Mouse (Mus musculus) ovary, postnatal 14 days (tissue): ENCODE measurements around the gene Tyw1.

Source experiments
- DNase-seq: peaks from one replicate; pipeline ENCODE4 v3.0.0; 2022; ENCODE audit warnings: low spot score

Tyw1 gene

DNA sequence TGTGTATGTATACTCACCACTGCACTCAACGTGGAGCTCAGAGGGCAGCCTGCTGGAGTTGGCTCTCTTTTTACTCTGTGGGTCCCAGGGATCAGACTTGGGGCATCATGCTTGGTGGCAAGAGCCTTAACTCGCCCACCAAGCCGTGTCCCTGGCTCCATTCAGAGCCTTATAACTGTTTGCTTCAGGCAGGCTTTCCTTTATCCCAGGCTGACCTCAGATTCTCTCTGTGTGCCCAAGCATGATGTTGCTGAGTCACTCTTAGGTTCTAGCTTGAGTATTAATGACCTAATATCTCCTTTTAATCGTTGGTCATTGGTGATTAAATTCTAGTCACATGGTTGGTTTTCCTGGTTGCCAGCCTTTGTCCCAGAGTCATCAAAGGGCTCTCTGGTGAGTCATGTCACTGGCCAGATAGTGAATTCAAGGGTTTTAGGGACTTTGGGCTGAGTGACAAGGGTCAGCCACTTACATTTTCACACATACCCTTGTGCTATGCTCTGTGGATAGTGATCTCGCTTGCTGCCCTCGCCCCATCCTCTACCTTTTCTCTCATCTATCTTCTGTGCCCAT lies 9.1 kb downstream of the Tyw1 start:
- DNase-seq = no peak

DNA sequence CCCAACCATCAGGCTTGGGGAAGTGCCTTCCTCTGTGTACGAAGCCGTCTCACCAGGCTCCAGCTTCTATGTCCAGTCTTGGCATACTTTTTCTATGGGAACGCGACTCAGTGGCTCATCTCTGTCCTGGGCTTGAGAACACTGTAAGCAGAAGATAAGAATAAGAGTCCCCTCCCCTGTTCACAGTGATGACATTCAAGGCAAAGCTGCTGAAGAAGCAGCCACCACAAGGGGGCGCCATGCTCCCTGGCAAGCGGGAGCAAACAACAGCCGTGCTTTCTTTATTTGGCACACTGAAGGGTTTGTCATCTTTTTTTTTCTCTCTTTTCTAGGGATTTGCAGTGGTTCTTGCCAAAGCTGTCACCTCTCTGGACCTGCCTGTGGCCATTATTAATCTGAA lies 11.2 kb downstream of the Tyw1 start:
- no peak for DNase-seq

DNA sequence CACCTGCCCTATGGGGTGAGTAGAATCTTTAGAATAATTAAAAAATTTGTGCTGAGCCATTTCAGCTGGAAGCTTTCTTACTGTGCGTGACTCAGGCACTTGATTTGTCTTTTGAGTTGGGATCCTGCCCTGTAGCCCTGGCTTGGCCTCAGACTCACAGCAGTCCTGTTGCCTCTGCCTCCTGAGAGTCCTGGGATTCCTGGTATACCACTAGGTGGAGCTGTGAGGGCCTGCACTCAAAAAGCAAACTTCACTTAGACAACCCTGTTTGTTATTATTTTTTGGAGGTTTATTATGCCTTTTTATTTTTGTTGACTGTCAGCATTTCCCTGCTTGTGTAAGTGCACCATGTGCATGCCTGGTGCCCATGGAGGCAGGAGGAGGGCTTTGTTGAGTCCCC lies 11.9 kb downstream of the Tyw1 start:
- DNase-seq = peak; percentile 20

DNA sequence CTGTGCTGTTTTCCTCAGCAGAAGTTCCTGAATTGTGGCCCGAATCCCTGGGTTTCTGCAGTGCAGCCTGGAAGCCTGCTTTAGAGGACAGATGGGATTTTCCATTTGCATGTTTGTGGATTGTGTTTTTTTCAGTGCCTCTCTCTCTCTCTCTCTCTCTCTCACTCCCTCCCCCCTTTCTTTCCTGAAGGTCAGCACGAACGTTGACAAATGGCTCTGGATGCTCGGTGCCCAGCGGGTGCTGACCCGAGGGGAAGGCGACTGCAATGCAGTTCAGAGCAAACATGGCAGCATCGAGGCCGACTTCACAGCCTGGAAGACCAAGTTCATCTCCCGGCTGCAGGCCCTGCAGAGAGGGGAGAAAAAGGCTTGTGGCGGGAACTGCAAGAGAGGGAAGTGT lies 13.6 kb downstream of the Tyw1 start:
- no peak for DNase-seq

DNA sequence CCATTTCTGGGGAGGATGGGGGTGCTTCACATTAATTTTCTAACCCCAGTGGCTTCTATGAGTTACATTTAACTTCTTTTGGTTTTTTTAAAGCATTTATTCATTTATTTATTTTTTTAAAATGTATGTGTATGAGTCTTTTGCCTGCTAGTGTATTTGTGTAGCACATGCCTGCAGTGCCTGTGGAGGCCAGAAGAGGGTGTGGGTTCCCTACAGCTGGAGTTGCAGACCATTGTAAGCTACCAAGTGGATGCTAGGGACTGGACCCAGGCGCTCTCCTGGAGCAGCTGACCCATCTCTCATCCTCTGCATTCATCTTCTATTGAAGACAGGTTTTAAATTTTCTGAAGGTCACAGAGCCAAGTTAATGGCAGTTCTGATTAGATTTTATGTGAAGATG lies 16.9 kb downstream of the Tyw1 start:
- no peak for DNase-seq

DNA sequence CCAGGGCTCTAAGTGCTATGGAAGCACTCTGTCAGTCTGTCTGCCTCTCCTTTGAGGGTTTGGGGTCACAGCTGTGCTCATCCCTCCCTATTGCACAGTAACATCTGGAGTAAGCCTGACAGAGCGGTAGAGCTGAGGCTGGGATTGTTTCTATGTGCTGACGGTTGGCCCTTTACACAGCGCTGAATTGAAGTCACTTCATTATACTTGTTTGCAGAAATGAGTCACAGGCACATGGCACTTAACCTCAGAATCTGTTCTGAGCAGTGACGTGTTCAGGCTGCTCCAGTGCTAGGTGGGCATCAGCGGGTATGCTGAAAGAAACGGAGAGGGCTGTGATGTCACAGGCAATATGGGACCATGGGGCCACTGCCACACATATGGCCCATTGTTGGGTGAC lies 17.6 kb downstream of the Tyw1 start:
- DNase-seq = no peak

DNA sequence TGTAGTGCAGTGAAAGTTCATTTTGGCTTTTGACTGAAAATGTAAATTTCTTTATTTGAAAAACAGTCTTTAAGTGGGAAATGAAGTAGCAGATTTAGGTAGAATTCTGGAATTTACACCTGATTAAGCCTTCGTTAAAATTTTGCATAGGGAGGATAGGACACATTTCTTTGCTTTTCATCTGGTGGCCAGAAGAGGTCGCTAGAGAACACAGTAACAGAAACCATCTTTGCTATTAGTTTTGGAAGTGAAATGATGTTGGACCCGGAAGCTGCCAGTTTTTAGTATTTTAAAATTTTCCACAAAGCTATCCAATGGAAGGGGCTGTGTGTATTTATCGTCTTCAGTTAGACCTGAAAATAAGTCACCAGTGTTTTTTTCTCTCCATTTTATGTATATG lies 20.1 kb downstream of the Tyw1 start:
- peak; percentile 28 for DNase-seq

DNA sequence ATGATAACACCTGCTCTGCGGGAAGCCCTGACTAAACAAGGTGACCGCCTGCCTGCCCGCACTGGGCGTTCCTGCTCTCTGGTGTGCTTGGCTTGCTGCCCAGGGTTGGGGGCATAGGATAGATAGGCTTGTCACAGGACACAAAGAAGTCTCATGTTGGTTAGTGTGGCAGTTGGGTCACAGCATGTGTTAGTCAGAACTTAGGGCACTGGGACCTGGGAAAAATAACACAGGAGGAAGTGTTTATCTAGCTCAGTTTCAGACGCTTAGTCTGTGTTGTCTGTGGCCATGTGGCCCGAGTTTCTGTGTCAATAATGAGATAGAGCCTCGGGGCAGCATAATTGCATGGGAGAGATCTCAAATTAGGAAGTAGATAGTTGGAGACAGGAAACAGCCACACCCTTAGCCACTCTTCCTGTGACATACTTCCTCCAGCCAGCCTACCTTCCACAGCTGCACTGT lies 22.6 kb downstream of the Tyw1 start:
- DNase-seq = no peak

DNA sequence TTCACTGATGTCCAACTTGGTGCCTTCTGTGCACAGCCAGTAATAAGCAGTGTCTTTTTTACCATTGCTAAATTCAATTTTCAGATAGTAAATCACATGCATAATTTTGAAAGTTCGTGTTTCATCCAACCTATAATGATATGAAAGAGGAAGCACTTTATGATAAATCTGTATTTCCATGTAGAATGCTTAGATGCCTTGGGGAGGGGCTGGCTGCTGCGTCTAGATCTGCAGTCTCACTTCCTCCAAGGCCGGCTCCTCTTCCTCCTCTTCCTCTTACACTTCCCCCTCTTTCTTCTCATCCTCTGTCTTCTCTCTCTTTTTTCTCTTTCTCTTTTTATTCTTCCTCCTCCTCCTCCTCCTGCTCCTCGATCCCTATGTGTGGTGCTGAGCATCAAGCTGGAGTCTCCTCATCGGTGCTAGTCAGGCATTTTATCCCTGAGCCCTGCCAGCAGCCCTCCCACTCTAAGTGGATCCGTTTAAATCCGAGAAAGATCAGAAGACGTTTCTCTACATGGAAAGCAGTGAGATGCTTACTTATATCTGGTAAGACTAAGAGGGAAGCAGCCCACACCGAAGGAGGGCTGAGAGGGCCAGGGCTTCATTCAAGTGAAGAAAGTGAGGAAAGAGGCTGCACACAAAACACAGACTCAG lies 27.8 kb downstream of the Tyw1 start:
- DNase-seq = no peak

DNA sequence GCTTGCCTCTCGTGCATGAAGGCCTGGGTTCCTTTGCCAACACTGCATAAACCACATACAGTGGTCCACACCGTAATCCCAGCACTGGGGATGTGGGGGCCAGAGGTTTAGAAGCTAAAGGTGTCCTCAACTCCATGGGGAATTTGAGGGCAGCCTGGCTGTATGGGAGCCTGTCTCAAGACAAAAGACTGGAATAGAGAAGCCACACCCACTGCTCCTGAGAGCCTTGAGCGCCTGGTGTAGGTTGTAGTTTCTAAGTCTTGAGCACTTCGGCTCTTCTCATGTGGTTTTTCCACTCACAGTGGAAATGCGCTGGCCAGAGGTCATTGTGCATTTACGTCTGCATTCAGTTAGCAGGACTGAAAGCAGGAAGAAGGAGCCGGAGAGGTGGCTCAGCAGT lies 32.7 kb downstream of the Tyw1 start:
- no peak for DNase-seq

DNA sequence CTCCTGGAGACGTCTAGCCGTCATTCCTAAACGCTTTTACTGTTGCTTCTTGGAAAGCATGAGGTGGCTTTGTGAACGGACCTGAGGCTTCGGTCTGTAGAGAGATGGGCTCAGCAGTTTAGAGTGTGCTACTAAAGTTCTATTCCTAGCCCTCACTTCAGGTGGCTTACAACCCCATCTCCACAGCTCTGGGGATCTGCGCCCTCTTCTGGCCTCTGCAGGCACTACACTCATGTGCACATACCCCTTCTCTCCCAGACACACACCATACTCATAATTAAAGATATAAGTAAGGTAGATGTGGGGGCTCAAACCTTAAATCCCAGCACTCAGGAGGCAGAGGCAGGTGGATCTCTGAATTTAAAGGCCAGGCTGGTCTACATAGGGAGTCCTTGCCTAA lies 34.8 kb downstream of the Tyw1 start:
- no peak for DNase-seq

DNA sequence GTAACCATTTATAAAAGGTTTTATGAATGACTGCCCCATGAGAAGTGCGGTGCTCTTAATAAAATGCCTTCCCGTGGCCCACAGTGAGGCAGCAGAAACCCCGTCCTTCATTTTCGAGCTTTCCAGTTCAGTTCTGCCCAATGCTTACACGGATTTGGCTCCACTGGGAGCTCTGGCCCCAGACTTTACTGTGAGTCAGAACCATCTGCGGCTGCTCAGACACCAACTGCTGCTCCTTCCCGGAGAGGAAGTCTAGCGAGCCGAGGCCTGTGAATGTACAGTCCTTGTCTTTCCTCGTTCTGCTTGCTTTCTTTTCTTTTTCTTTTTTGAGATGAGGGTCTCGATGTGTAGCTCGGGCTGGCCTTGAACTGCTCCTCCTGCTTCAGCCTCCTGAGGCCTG lies 35.4 kb downstream of the Tyw1 start:
- DNase-seq = no peak

DNA sequence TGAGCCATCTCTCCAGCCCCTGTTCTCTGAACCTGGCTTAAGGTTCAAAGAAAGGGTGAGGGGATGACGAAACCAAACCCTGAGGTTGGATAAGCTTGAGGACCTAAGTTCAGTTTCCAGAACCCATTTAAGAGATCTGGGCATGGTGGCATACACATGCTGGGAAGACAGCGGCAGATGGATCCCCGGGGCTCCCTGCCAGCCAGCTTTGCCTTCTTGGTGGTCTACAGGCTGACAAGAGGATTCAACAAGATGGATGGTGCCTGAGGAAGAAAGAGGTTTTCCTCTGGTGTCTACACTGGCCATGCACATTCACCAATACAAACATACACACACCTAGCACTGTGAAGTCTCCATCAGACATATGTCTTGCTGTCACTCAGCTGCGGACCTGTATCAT lies 37.6 kb downstream of the Tyw1 start:
- DNase-seq = no peak

DNA sequence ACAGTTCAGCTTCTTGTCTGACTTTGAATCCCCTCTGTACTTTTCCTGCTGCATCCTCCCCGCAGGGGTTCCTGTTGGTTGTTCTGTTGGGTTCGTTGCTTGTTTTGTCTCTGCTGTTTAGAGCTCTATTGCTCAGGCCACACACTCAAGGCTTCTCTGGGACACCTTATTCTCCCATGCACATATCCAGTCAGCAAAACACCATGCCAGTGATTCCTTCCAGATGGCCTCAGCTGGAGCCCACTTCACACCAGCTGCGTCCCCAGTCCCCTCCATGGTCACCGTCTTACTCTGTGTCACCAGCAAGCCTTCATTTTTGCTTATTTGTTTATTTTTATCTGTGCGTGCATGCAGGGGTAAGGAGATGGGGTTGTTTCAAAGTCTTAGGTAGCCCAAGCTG lies 38.5 kb downstream of the Tyw1 start:
- no peak for DNase-seq

DNA sequence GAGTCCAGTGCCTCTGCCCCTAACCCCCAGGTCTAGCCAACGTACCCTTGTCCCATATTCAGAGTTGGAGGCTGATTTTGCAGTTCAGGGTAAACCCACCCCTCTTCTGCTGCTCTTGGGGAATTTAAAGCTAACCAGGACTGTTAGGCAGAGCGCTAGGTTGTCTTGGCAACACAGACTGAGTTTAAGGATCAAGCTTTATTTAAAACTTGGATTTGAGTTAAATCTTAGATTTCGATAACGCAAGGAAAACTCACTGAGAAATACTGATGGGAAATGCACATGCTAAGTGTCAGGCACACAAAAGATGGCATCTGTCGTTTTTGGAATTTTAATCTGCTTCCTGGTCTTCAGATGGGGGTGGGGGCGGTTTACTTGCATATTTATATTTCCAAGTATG lies 39.2 kb downstream of the Tyw1 start:
- no peak for DNase-seq

DNA sequence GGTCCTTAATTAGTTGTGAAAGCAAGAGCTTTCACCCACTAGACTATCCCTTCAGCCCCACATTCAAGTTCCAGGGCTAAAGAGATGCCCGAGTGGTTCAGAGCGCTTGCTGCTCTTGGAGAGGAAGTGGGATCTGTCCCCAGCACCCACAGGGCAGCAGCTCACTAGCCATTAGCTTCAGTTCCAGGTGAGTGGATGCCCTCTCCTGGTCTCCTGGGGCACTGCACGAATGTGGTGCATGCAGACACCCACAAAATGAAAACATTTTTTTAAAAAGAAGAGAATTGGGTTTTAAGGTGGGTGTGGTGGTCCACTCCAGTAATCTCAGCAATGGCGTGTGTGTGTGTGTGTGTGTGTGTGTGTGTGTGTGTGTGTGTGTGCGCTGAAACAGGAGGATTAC lies 40.7 kb downstream of the Tyw1 start:
- DNase-seq = no peak

DNA sequence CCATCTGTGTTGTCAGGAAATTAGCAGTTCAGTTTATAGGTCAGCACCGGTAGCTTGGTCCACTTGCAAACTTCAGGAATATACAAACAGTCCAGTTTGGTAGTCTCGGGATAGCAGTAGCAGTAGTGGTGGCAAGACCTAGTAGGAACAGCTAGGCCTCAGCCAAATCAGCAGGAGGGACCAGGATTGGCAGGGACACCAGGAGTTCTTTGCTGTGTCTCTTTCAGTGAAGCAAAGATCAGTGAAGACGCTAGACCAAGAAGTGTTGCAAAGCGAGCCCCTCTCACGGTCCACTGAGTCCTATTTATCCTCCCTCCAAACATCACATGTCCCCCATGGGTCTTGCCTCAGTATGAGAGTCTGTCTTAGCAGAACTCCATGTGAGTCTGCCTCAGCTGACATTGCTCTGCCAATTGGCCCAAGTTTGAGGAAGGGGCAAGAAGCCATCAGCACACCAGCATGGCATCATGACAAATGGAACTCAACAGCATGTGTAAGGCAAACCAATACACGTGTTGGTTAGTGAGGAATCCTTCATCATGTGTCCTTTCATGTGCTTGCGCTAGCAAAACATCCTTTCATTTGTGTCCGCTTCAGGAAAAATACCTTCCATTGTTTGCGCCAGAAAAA lies 43.5 kb downstream of the Tyw1 start:
- no peak for DNase-seq

DNA sequence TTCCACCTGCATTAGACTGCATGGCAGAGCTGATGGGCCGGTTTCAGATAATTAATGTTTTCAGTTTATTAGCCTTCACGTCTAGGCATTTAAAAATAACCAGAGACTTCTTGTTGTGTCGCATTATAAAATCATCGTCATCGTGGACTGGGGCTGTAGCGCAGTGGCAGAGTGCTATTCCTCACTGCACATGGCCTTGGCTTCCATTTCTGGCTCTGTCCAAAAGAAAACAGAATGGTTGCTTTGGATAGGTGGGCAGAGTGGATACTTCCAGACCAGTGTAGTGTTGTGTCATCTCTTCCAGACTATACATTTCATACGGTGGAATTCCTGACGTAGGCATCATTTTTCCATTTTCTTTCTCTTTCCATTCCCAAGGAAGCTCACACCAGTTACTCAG lies 44.1 kb downstream of the Tyw1 start:
- no peak for DNase-seq

DNA sequence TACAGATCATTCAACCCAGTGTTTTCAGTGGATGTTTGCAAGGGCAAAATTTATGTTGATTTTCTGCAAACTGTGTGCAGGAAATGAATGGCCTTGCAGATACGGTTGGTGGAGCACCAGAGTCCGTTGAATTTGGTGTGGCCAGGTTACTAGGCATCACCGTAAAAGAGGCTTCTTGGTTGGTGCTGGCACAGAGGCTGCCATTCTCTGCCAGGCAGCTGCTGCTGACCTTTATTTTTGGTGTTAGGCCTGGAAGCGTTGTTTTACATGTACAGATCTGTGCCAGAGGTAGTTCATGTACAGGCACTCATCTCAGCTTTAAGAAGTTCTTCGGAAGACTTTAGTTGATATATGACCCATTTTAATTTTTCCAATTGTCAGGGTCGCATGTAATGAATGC lies 48.2 kb downstream of the Tyw1 start:
- no peak for DNase-seq

DNA sequence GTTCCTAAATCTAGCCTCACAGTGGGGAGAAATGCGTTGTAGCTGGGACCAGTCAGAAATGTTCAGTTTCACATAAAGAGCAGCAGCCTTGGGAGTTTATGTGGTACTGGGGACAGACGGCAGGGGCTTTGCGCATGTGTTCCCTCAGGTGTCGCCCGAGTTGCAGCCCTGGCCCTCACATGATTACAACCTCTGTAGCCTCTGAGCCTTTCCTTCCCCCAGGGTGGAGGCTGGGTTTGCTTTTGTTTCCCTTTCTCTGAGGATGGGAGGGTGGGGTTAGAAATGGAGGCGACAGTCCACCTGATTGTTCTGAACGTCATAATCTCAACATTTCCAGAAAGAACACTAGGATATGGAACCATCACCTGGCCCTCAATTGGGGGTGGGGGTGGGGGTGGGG lies 52.5 kb downstream of the Tyw1 start:
- DNase-seq = no peak

DNA sequence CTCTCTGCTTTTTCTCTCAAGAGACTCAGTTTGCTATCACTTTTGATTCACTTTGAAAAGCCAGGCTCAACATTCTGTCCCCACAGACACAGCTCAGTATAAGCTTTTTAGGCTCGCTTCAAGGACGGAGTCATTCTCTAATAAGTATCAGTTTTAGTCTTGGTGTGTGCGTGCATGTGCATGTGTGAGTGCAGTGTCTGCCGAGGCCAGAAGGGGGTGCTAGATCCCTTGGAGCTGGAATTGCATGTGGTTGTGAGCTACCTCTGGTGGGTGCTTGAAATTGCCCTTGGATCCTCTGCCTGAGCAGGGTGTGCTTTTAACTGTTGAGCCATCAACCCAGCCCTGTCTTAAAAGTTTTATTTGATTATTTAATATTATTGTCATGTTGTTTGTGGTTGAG lies 54.7 kb downstream of the Tyw1 start:
- DNase-seq = no peak

DNA sequence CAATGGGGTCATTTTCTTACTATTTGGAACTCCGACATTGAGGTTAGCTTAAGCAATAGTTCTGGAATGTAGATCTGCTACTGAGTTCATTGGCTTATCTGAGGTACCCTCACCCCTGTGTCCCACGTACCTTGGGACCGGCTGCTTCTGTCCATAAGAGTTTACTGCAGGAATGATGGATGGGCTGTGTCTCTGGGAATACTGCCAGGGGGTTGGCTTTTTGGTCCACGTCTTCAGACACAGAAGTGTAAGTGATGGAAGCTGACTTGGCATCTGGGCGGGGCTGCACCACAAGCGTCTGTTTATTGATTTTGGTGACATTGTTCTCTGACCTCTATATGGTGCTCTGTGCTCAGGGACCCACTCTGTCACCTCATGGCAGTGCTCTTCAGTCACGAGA lies 55.4 kb downstream of the Tyw1 start:
- DNase-seq = no peak

DNA sequence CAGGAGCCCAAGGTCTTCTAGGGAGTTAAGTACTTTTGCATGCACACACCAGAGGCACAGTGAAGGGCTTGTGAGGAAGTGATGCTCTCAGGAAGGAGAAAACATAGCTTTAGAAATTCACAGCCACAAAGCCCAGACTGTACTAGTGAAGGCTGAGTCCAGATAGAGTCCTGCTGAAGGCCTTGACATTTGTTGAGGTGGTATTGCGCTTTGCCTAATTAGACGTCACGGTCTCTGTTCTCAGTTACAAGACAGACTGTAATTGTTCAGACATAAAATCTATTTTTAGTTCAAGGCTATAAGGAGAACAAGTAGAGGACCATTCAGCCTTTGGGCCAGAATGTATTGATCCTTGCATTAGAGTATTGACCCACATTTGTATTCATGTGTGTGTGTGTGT lies 58.1 kb downstream of the Tyw1 start:
- no peak for DNase-seq

DNA sequence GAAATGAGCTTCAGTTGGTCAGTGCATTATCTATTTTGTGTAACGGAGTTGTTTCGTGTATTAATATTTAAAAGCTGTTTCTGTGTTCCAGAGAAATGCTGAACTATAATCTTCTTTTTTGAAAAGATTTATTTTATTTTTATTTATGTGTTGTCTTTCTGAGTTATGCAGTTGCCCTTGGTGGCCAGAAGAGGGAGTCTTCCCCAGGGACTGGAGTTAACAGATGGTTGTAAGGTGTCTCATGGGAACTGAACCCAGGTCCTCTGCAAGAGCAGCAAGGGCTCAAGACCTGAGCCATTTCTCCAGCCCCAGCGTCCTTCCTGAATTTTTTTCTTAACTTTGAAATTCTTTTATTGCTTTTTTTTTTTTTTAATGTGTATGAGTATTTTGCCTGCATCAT lies 59.5 kb downstream of the Tyw1 start:
- no peak for DNase-seq
